Mouse (Mus musculus) cerebellum, adult 11 months (tissue): ENCODE results near the gene Blzf1.
A peak's percentile ranks its signal among the peaks of the same experiment; 100 is the strongest.

Experiments
- DNase-seq: peaks from one replicate; pipeline ENCODE4 v3.0.0; 2022

The Blzf1 gene

GRCm38 (mm10) chr1:164292040-164292439, 15.2 kb downstream of the Blzf1 start:
- no peak for DNase-seq

- DNase-seq = peak; percentile 58
Measured at GRCm38 (mm10) chr1:164287406-164287805, 19.9 kb downstream of the Blzf1 start.

- no peak for DNase-seq
Measured at GRCm38 (mm10) chr1:164284007-164284406, 23.3 kb downstream of the Blzf1 start.

- DNase-seq = no peak
Measured at GRCm38 (mm10) chr1:164279332-164279731, 28.0 kb downstream of the Blzf1 start.

GRCm38 (mm10) chr1:164276552-164276951, 30.7 kb downstream of the Blzf1 start:
- no peak for DNase-seq

GRCm38 (mm10) chr1:164275455-164275954, 31.8 kb downstream of the Blzf1 start, which contains the start of gene Ccdc181:
Ccdc181 (plus strand) TSS chr1:164275585.
- peak; percentile 95 for DNase-seq

- no peak for DNase-seq
Measured at GRCm38 (mm10) chr1:164273659-164274058, 33.6 kb downstream of the Blzf1 start.

GRCm38 (mm10) chr1:164270941-164271340, 36.3 kb downstream of the Blzf1 start:
- DNase-seq = no peak

GRCm38 (mm10) chr1:164261553-164261952, 45.7 kb downstream of the Blzf1 start:
- no peak for DNase-seq

GRCm38 (mm10) chr1:164260171-164261028, 46.9 kb downstream of the Blzf1 start:
- no peak for DNase-seq

- DNase-seq = no peak
Measured at GRCm38 (mm10) chr1:164254836-164255235, 52.5 kb downstream of the Blzf1 start.

GRCm38 (mm10) chr1:164252551-164252950, 54.7 kb downstream of the Blzf1 start:
- DNase-seq = no peak

- DNase-seq = no peak
Measured at GRCm38 (mm10) chr1:164251438-164251837, 55.9 kb downstream of the Blzf1 start.

- no peak for DNase-seq
Measured at GRCm38 (mm10) chr1:164250391-164251150, 56.7 kb downstream of the Blzf1 start.

GRCm38 (mm10) chr1:164249332-164249711, 58.0 kb downstream of the Blzf1 start:
- DNase-seq = no peak

GRCm38 (mm10) chr1:164248465-164249331, 58.6 kb downstream of the Blzf1 start, which contains the start of gene Slc19a2:
Slc19a2 (plus strand) TSS chr1:164249046.
- DNase-seq = peak; percentile 98

GRCm38 (mm10) chr1:164247971-164248370, 59.3 kb downstream of the Blzf1 start:
- peak; percentile 14 for DNase-seq

- no peak for DNase-seq
Measured at GRCm38 (mm10) chr1:164247442-164247841, 59.8 kb downstream of the Blzf1 start.

- DNase-seq = no peak
Measured at GRCm38 (mm10) chr1:164242809-164243208, 64.5 kb downstream of the Blzf1 start.

- DNase-seq = no peak
Measured at GRCm38 (mm10) chr1:164241494-164241893, 65.8 kb downstream of the Blzf1 start.
